Mouse (Mus musculus) layer of hippocampus, postnatal 25 days (tissue): ENCODE data around the gene 4930442H23Rik. TPM values are rescaled to one million over a fixed set of nuclear protein-coding genes. Genes with fewer than 3 reads are reported as not detected.

ENCODE experiments used
- DNase-seq, 2 experiments: peaks; one replicate each; pipeline ENCODE4 v3.0.0; 2022; ENCODE audit warnings: mixed read lengths in 2 of 2, low spot score in 1 of 2; ENCODE audit errors: extremely low spot score in 1 of 2
- total RNA-seq, 2 experiments: library from RNA; stranded (reverse); gene quantifications; 2 replicates each; pipeline ENCODE4 v1.2.3; 2021

The 4930442H23Rik gene
- total RNA-seq, 2 experiments from 2014 or later, result not detected

DNA sequence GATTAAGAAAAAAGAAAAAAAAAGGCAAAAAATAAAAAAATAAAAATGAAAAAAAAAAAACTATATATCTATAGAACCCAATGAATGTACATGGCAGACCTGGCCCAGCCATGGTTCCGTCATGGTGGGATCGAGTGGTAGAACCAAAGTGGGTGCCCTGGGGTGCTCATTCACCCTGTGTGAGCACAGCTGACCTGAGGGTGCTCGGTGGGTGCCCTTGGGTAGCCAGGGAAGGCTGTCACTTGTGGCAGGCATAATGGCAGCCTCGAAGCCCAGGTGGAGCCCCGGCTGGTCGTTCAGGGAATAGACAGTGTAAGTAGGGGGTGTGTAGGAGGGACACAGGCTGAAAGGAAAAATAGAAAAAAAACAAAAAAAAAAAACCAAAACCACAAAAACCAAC, 32.4 kb downstream of the 4930442H23Rik start:
- DNase-seq, result no peak

DNA sequence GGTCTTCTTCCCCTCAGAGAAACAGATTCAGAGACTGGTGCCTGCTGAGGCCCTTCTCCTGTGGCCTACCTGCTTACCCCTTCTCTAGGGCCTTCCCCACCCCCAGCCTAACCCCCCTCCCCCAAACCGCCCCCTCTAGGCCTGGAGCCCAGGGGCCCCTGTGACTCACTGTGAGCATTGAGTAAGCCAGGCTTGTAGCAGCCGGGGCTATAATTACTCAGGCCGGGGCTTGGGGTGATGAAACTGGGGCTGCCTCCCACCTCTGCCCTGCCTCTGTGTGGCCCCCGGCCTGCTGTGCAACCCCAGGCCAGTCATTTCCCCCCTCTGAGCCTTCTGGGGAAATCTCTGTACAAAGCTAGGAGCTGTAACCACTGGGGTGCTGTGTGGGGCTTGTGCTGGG, 37.4 kb downstream of the 4930442H23Rik start:
- no peak for DNase-seq

DNA sequence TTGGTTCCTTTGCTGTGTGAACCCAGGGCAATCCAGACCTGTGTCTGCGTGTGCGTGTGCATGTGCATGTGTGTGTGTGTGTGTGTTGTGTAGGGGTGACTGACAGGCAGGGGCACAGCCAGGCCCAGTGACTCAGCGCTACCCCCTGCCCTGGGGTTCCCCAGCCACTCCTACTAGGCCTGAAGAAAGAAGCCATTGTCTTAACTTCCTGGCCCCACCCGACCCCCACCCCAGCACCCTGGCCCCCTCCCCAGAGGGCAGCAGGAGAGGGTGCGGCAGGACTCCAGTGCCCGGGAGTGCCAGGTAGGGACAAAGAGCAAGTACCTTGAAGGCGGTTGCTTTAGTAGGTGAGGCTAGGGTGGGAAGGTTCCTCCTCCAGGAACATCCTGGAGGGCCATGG, 37.9 kb downstream of the 4930442H23Rik start:
- no peak for DNase-seq

DNA sequence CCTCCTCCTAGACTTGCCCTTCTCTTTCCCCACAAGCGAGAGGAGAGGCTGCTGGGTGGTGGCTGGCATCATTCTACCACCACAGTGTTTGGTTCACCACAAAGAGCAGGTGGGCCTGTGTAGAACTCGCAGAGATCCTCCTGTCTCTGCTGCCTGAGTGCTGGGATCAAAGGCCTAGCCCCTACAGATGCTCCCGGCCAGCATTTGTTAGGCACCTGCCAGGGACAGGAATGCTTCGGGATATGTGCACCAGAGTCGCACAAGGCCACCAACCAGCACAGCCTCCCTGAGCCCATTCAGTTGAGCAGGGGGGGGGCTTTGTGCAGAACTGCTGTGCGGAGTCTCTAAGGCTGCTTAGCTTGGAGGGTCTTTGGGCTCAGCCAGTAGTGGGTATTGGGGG, 38.3 kb downstream of the 4930442H23Rik start:
- no peak for DNase-seq

DNA sequence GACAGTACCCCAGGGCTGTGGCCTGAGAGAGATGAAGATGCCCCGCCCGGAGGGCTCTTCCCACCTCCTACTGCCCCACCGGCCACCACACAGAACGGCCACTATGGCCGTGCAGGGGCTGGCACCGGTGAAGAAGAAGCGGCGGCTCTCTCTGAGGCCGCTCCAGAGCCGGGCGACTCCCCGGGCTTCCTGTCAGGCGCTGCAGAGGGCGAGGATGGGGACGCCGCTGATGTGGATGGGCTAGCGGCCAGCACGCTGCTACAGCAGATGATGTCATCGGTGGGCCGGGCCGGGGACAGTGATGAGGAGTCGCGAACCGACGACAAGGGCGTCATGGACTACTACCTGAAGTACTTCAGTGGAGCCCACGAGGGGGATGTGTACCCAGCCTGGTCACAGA, 39.0 kb downstream of the 4930442H23Rik start:
- no peak for DNase-seq

DNA sequence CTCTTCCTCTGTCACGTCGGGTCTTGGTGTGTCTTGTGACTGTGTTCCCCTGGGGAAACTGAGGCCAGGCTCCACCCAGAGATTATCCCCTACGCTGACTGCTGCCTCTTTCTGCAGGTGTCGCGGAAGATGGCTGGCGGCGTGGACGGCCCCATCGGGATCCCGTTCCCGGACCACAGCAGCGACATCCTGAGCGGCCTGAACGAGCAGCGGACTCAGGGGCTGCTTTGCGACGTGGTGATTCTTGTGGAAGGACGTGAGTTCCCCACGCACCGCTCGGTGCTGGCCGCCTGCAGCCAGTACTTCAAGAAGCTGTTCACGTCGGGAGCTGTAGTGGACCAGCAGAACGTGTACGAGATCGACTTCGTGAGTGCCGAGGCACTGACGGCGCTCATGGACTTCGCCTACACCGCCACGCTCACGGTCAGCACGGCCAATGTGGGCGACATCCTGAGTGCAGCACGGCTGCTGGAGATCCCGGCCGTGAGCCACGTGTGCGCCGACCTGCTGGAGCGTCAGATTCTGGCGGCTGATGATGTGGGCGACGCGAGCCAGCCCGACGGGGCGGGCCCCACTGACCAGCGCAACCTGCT, 39.7 kb downstream of the 4930442H23Rik start:
- no peak for DNase-seq

DNA sequence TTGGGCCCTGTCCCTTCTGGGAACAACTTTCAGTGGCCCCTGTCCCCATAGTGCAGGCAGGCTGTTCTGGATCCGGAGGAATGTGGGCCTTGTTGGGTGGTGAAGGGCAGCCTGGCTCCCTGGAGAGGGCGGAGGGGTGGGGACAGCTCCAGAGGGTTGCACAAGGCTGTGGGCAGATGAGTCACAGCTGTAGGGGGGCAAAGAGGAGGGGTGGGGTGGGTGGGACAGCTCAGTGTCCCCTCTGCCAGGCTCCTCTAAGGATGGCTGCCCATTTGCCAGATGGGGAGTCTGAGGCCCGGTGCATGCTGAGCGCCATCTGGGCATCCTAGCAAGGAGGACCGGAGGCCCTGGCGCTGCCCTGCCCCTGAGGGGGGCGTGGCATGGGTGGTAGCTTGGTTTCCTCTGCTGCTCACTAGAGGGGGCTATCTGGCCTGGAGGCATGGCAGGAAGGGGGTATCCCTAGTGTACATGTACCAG, 40.5 kb downstream of the 4930442H23Rik start:
- peak in 1 of 2 experiments; percentile 9 for DNase-seq

DNA sequence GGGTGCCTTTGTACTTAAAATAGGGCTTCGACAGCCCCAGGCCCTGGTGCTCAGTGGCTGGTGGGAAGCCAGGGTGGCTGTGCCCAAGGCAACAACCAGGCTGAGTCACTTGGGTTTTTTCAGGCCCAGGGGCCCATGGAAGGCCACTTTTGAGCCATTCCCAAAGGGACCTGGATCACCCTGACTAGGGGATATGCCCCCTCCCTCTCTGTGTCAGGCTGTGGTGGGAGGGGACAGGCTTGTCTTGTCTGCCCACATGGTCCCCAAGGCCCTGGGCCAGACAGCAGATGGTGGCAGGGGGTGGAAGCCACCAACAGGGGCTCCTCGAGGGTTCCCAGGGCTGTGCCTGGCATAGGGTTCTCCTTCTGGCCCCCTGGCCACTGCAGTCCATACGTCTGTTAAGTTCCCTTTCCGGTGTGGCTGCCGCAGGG, 41.1 kb downstream of the 4930442H23Rik start:
- DNase-seq, result peak in 1 of 2 experiments; percentile 17

DNA sequence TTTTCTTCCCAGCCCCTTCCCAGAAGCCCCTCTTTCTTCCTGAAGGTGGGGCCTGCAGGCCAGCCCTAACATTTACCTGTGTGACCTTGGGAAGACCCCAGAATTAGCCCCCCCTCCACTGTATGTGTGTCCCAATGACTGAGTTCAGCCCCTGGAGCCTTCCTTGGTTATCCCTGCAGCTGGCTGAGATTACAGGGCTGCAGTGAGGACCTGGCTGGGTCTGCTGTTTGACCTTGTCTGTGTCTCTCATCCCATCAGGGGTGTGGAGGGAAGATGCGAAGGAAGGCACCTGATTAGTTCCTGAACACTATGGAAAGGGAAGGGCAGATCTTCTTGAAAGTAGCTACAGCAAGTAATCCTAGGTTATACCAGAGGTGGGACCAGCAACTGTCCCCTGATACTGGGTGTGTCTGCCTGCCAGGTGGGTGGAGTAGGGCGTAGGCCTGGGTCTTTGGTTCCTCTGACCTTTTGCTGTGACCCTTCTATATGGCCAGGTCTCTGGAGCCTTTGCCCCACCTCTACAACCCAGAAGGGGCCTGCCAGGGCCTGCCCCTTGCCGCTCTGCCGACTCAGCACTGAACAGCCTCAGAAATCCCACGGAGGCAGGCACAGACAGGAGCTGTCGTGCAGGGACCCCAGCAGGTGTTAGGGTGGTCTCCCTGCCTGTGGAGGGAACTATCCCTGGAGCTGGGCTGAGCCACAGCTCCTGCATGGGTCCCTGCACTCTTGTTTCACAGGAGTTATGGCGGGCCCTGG, 42.0 kb downstream of the 4930442H23Rik start:
- no peak for DNase-seq

DNA sequence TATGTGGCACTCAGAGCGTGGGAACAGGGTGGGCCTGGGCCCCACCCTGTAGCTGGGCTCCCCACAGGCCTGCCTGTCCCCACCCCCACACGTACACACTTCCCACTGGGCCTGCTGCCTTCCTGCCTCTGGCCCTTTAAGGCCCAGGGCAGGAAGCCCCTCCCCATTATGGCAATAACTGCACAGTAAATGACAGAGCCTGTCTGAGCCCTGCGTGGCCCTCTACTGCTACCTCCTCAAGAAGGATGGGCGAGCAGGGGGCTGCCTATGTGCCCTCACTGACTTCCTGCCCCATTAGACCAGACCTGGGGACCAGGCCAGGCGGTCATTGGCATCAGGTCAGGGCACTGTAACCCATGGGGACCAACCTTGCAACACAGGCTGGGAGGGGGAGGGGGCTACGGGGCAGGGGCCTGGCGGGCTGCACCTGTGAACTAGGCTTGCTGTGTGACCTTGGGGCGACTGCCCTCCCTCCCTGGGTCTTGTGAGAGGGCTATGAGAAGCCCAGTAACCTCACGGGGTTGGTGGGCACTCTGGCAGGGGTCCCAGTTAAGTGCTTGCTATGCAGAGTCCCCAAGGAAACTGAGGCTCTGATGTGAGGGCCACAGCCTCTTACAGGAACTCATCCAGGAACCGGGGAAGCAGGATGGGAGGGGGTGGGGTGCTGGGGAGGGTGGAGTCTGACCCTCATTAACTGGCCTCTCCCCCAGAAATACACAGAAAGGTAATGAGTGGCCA, 42.8 kb downstream of the 4930442H23Rik start:
- peak in 1 of 2 experiments; percentile 8 for DNase-seq

DNA sequence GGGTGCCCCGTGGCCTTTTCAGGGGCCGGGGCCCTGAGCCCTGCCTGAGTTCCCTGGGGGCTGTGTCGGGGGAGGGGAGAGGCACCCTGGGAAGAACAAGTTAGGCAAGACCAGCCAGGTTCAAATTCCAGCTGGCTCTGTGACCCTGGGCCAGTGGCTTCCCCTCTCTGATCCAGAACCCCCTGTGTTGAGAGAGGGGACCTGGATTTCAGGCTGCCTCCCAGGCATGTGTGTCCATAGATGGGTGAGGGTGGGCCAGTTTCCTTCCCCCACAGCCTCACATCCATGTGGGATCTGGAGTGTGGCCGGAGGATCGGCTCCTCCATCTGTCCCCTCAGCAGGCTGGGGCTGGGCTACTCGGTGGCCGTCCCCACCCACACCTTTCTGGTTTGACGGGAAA, 43.6 kb downstream of the 4930442H23Rik start:
- no peak for DNase-seq

DNA sequence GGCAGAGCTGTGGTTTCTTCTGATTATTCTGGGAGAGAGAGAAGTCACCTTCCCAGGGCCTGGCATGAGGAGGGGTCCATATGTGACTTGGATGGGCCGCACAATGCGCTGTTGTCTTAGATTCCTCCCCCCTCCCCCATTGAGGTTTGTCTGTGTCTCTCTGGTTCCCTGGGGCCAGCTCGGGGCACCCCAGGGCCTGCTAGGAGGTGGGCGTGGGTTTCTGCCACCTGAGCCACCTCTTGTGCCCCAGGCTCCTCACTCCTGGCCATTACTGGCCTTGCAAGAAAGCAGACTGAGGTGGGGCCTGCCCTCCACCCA, 44.2 kb downstream of the 4930442H23Rik start:
- DNase-seq, result no peak

DNA sequence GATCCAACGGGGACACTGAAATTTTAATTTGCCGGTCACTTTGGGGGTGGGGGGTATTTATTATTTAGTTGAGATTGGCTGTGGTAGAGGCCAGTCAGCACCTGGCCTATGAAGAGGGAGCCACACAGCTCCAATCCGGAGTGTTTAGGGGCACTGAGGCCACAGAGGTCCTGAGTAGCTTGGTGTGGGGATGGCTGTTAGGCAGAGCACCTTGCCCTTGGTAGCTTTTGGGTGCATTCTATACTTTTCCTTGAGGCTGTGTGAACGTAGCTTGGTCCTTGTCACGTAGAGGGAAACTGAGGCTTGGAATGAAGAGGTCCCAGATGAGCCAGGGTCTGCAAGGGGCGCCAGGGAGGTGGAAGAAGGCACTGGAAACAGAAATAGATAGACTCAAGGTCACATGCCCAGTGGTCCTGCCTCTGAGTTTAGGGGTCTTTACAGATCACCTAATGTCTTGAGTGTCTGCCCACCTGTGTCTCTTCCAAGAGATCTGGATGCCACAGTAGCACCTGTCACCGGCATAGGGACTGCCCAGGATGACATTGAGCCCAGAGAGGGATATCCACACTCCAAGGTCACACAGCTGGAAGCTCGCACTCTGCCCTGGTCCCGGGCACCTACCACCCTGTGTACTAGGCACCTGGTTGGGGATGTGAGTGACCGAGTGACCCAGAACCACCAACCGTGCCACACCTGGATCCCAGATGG, 44.7 kb downstream of the 4930442H23Rik start:
- no peak for DNase-seq

DNA sequence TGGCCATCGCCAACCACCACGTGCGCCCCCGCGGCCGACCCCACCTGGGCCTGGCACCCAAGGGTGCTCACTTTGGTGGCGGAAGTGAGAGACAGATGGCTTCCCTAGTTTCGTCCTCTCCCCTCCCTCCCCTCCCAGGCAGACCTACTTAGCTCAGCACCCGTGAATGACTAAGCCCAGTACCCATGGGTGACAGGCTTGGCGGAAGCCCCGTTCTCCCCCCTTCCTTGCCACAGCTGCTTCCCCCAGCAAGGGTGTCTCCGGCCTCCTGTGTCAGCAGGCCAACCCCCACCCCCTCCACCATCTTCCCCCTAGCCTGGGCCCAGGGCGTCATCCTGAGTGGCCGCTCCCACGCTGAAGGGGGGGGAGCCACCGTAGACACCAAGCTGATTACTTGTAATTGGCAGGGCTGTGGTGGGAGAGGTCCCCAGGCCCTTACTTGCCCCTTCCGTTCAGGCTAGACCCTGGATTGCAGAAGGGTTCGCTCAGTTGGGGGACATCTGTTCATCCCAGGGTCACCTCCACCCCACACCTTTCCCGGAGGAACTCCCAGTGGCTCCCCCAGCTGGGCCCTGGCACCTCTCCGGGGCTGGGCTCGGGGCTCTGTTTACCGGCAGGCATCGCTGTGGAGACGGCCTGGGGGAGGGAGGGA, 45.4 kb downstream of the 4930442H23Rik start:
- no peak for DNase-seq

DNA sequence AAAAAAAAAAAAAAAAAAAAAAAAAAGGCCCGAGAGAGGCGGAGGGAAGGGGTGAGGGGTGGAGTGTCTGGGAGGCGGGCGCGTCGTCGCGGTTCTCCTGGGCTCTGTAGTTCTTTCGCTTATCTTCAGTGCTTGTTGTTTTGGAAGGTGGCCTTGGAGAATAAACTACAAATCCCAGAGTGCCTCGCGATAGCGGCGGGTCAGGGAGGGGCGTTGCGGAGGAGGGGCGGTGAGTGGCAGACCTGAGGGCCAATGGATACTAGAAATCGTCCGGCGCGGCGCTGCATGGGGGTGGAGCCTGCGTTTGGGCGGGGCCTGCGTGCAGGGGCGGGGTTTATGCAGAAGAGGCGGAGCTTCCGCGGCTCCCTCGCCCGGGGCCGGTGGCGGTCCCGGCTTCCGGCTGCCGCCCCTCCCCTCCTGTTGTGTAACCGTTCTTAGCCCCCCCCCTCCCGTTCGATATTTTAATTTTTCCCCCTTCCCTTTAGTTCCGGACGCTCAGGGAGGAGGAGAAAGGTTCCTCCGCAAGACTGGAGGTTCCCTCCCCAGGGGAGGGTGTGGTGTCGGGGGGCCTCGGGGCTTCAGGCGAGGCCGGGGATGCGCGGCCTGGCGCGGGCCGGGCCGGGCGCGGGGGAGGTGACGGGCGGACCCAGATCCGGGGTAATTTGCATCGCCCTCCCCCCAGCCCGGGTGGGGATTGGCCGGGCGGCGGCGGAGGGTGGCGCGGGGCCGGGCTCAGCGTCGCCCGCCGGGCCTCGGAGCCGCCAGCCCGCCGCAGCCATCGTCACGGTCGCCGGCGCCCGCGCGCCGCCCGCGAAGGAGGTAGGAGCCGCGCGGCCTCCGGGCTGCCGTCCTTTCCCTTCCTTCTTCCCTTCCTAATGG, 46.2 kb downstream of the 4930442H23Rik start:
- peak; percentile 99 to 100 for DNase-seq

DNA sequence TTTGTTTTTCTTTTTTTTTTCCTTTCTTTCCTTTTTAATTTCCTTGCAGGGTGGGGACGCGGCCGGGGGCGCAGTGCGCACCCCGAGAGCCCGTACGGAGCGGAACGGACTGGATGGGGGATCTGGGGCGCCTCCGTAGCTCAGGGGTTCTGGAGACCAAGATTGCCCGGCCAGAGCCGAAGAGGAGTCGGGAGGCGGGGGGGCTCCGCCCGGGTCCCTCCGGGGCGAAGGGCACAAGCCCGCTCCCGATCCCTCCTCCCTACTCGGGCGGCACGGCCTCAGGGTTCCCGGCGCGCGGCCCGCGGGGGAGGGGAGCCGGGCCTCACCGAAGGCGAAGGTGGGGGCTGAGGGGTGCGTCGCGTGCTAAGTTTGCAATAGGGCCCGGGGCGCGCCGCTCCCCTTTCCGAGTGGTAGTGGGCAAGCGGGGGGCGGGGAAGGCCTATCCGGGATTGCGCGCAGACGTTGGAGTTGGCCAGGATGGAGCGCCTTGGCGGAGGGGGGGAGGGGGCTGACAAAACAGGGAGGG, 46.9 kb downstream of the 4930442H23Rik start:
- peak; percentile 69 to 80 for DNase-seq

DNA sequence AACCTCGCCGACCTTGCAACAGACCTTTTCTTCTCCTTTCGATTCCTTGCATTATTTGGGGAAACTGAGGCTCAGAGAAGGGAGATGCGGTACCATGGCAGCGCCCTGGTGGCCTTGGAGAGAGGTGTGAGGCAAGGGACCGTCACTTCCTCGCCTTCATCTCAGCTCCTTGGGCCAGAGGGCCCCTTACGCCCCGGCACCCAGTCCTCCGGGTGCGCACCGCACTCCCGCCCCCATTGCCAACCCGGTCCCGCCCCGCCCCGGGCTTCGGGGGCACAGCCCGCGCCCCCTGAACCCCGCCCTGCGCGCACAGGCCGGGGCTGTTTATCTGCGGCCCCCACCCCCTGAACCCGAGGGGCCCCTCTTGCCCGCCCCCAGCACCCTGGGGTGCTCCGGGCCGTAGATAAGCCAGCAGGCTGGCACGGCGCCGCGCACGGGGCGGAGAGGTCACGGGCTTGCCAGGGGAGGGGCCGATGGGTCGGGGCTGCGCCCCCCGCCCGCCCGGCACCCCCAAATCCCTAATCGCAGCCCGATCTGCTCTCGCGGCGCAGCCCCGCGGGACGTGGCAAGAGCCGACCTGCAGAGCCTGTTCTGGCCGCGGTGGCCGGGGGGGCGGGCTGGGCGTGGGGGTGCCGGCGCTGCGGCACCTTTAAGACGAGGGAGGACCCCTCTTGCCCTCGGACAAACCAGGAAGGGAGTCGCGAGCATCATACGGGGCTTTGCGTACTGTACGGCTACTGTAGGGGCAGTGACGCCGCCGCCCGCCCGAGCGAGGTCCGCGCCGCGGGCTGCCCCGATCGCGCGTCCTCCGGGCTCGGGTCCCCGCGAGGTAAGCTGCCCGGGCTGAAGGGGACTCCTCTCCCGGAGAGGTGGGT, 47.6 kb downstream of the 4930442H23Rik start:
- peak in 1 of 2 experiments; percentile 53 for DNase-seq
